Mouse (Mus musculus): Measurements from ENCODE around the gene Sntg2.

GRCm38 (mm10) chr12:30272242-30272985, 100.8 kb downstream of the Sntg2 start:
- no peak for TF ChIP-seq CTCF (IDR thresholded peaks at IDR 0.05; ENCODE audit: control insufficient read depth, insufficient read depth, insufficient replicate concordance, low read depth, low read length)
- TF ChIP-seq POLR2A (IDR thresholded peaks at IDR 0.05; ENCODE audit: control insufficient read depth, low read depth, low read length) = no peak
